35 mouse cellular contexts compared by ENCODE assay signal in the genomic region with DNA sequence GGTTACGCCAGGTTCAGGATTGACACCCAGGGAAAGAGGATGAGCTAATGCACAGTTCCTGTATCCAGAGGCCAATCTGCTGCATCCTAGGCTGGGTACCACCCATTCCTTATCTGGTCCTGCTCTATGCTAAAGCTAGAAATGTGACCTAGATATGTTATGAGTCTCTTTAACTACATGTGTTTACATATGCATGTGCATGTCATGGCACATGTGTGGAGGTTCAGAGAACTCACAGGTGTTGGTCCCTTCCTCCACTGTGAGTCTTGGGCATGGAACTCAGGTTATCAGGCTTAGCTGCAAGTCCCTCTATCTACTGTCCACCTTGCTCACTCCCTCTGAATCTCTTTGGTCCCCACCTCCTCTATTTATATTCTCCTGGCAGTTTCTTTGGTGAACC. TPM values are rescaled to one million over a fixed set of nuclear protein-coding genes. Genes with fewer than 3 reads are reported as not detected.
"Had no signal": no experiment of that assay in that cellular context is flagged by ENCODE, and none has a peak within 500 bp of the region (broad histone marks: within the 10 kb centered on the region; RNA-seq: fewer than 3 reads in every experiment).

No protein-coding gene starts in this region.

- H3K4me1 ChIP-seq: heart, embryonic 10.5 days; heart, embryonic 12.5 days; heart, embryonic 13.5 days; heart, embryonic 15.5 days; hindbrain, embryonic 10.5 days; hindbrain, embryonic 12.5 days; hindbrain, embryonic 13.5 days; hindbrain, embryonic 15.5 days; kidney, embryonic 15.5 days had no signal

- H3K27me3 ChIP-seq: heart, embryonic 12.5 days; heart, embryonic 13.5 days; heart, embryonic 15.5 days; hindbrain, embryonic 12.5 days; hindbrain, embryonic 13.5 days; hindbrain, embryonic 15.5 days; kidney, embryonic 15.5 days had no signal

- DNase-seq: heart, adult 2 months; heart, postnatal 10 days; heart, postnatal 14 days; heart, postnatal 36 days; heart, postnatal 4 days; kidney, adult 11 months; kidney, adult 18-20 months; kidney, adult 2 months; kidney, adult 8-10 months; kidney, adult 9 months; kidney, postnatal 10 days; kidney, postnatal 14 days; kidney, postnatal 25 days; kidney, postnatal 36 days; kidney, postnatal 4 days; layer of hippocampus, adult 9-11 months; layer of hippocampus, postnatal 36 days had no signal

- H3K4me2 ChIP-seq: heart, embryonic 12.5 days; heart, embryonic 13.5 days; heart, embryonic 15.5 days; hindbrain, embryonic 12.5 days; hindbrain, embryonic 13.5 days; hindbrain, embryonic 14.5 days; hindbrain, embryonic 15.5 days; kidney, embryonic 15.5 days had no signal

- ATAC-seq: hindbrain, embryonic 16.5 days; hindbrain, postnatal 0 days; inflammation-experienced regulatory T-cells, adult 6 months; intestine, embryonic 16.5 days; intestine, postnatal 0 days had no signal

- H3K9me3 ChIP-seq: heart, embryonic 10.5 days; heart, embryonic 12.5 days; heart, embryonic 13.5 days; heart, embryonic 15.5 days; hindbrain, embryonic 10.5 days; hindbrain, embryonic 12.5 days; hindbrain, embryonic 13.5 days; hindbrain, embryonic 15.5 days; kidney, embryonic 15.5 days had no signal

- H3K27ac ChIP-seq: heart, adult 2 months; heart, embryonic 10.5 days; heart, embryonic 13.5 days; heart, embryonic 15.5 days; hindbrain, embryonic 10.5 days; hindbrain, embryonic 12.5 days; hindbrain, embryonic 13.5 days; hindbrain, embryonic 14.5 days; hindbrain, embryonic 15.5 days; hindbrain, postnatal 0 days; kidney, embryonic 15.5 days; kidney, postnatal 0 days; layer of hippocampus, adult 2 months had no signal

- H3K4me3 ChIP-seq: heart, adult 2 months; heart, embryonic 10.5 days; heart, embryonic 12.5 days; heart, embryonic 13.5 days; heart, embryonic 15.5 days; hindbrain, embryonic 10.5 days; hindbrain, embryonic 12.5 days; hindbrain, embryonic 13.5 days; hindbrain, embryonic 15.5 days; kidney, embryonic 15.5 days; layer of hippocampus, adult 2 months had no signal

- H3K9ac ChIP-seq: heart, embryonic 12.5 days; heart, embryonic 13.5 days; heart, embryonic 15.5 days; hindbrain, embryonic 12.5 days; hindbrain, embryonic 13.5 days; hindbrain, embryonic 14.5 days; hindbrain, embryonic 15.5 days; kidney, embryonic 15.5 days had no signal

- H3K36me3 ChIP-seq: heart, embryonic 10.5 days; heart, embryonic 12.5 days; heart, embryonic 13.5 days; heart, embryonic 15.5 days; hindbrain, embryonic 10.5 days; hindbrain, embryonic 12.5 days; hindbrain, embryonic 13.5 days; hindbrain, embryonic 15.5 days; kidney, embryonic 15.5 days had no signal

RNA-seq across cellular contexts. Expression of a gene that starts 41.8 kb away (rescaled TPM):
- total RNA-seq: heart, adult 2 months; hematopoietic stem cell, adult 5-6 weeks had no signal
